Mouse (Mus musculus) stomach, embryonic 15.5 days (tissue): ENCODE results near the gene Rufy3. TPM values are rescaled to one million over a fixed set of nuclear protein-coding genes. Genes with fewer than 3 reads are reported as not detected.

ENCODE experiments used
- ATAC-seq: fragments of 200-750 bp; cut with Nextera tagmentation; 2 replicates; pipeline ENCODE4 v1.8.0; 2017; ENCODE audit warnings: low read depth, moderate number of reproducible peaks, moderate TSS enrichment; ENCODE audit not compliant: insufficient read depth, low FRiP score
- H3K27ac ChIP-seq: fragments of 300-500 bp; sonication (generic); 2 replicates; pipeline ENCODE4 v1.5.1; 2015; ENCODE audit warnings: mild to moderate bottlenecking, inconsistent platforms
- H3K27me3 ChIP-seq: fragments of 300-500 bp; sonication (generic); replicated peaks from 2 replicates; pipeline ENCODE4 v1.6.1; 2015; ENCODE audit warnings: inconsistent platforms
- H3K36me3 ChIP-seq: fragments of 300-500 bp; sonication (generic); 2 replicates; pipeline ENCODE4 v1.6.1; 2015; ENCODE audit warnings: inconsistent platforms
- H3K4me1 ChIP-seq: fragments of 300-500 bp; sonication (generic); 2 replicates; pipeline ENCODE4 v1.6.1; 2015; ENCODE audit warnings: inconsistent platforms
- H3K4me2 ChIP-seq: fragments of 300-500 bp; sonication (generic); 2 replicates; pipeline ENCODE4 v1.6.1; 2015; ENCODE audit warnings: mild to moderate bottlenecking, inconsistent platforms
- H3K4me3 ChIP-seq: fragments of 300-500 bp; sonication (generic); replicated peaks from 2 replicates; pipeline ENCODE4 v1.5.1; 2015; ENCODE audit warnings: inconsistent platforms
- H3K9ac ChIP-seq: fragments of 300-500 bp; sonication (generic); 2 replicates; pipeline ENCODE4 v1.6.1; 2015; ENCODE audit warnings: inconsistent platforms
- H3K9me3 ChIP-seq: fragments of 300-500 bp; sonication (generic); 2 replicates; pipeline ENCODE4 v1.6.1; 2016; ENCODE audit warnings: inconsistent platforms
- WGBS: fragments of 180-500 bp; shearing (Covaris S2); methylation state at CpG from one replicate; pipeline ENCODE4 v1.1.7; 2015; 5-methylcytosine and 5-hydroxymethylcytosine counted together
- polyA plus RNA-seq: library from polyadenylated mRNA; unstranded; fragments of >200 nt; fragmentation: Nextera tagmentation; extraction: Ambion mirVana; gene quantifications from 2 replicates; pipeline ENCODE4 v1.2.1, GENCODE M21; 2015

Gene Rufy3
- polyA plus RNA-seq, 1 experiment from 2014 or later = 16.8 TPM

- no peak overlapping the region for H3K27ac ChIP-seq
- H3K27me3 ChIP-seq = no peaks in the 10 kb centered on the region
- H3K9ac ChIP-seq = no peak overlapping the region
- H3K4me3 ChIP-seq = no peak overlapping the region
- H3K4me1 ChIP-seq = no peaks in the 10 kb centered on the region
- WGBS = 87% methylated on average over 9 of the region's 9 CpGs
- peaks cover 15% of the 10 kb centered on the region; the same call in 1 of the 2 replicates for H3K36me3 ChIP-seq
- ATAC-seq = no peak
- H3K9me3 ChIP-seq = no peaks in the 10 kb centered on the region
- no peak overlapping the region for H3K4me2 ChIP-seq
Observed at GRCm38 (mm10) chr5:88643491-88643890, 78.7 kb downstream of the Rufy3 start.

- WGBS = 93% methylated on average over 2 of the region's 2 CpGs
- Histone ChIP-seq H3K4me2 (no peak overlapping the region), H3K27me3 (no peaks in the 10 kb centered on the region), H3K9me3 (no peaks in the 10 kb centered on the region), H3K27ac (no peak overlapping the region), H3K36me3 (peaks cover 22% of the 10 kb centered on the region; the same call in 1 of the 2 replicates), H3K4me3 (no peak overlapping the region), H3K9ac (no peak overlapping the region), H3K4me1 (no peaks in the 10 kb centered on the region)
- ATAC-seq = no peak
Observed at GRCm38 (mm10) chr5:88644901-88645300, 80.1 kb downstream of the Rufy3 start.

DNA sequence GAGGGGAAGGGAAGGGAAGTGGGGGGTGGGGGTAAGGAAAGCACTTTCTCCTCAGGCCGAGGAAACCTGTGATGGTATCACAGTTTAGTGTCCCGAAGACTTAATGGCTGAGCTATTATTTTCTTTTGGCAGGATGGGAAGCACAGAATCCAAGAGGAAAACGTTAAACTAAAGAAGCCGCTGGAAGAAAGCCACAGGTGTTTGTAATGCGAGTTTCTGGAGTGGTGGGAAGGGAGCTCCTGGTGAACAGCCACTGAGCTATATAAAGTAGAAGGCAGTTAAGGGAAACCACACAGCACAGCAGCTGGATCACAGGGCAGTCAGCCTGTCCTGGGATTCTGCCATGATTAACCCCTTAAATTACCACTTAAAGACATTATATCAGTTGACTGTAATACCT, 80.6 kb downstream of the Rufy3 start:
- Histone ChIP-seq H3K9ac (no peak overlapping the region), H3K4me2 (no peak overlapping the region), H3K9me3 (no peaks in the 10 kb centered on the region), H3K4me1 (no peaks in the 10 kb centered on the region), H3K27ac (no peak overlapping the region), H3K4me3 (no peak overlapping the region), H3K27me3 (no peaks in the 10 kb centered on the region), H3K36me3 (peaks cover 25% of the 10 kb centered on the region; the same call in 1 of the 2 replicates)
- WGBS = 67% methylated on average over 5 of the region's 5 CpGs
- ATAC-seq = no peak

DNA sequence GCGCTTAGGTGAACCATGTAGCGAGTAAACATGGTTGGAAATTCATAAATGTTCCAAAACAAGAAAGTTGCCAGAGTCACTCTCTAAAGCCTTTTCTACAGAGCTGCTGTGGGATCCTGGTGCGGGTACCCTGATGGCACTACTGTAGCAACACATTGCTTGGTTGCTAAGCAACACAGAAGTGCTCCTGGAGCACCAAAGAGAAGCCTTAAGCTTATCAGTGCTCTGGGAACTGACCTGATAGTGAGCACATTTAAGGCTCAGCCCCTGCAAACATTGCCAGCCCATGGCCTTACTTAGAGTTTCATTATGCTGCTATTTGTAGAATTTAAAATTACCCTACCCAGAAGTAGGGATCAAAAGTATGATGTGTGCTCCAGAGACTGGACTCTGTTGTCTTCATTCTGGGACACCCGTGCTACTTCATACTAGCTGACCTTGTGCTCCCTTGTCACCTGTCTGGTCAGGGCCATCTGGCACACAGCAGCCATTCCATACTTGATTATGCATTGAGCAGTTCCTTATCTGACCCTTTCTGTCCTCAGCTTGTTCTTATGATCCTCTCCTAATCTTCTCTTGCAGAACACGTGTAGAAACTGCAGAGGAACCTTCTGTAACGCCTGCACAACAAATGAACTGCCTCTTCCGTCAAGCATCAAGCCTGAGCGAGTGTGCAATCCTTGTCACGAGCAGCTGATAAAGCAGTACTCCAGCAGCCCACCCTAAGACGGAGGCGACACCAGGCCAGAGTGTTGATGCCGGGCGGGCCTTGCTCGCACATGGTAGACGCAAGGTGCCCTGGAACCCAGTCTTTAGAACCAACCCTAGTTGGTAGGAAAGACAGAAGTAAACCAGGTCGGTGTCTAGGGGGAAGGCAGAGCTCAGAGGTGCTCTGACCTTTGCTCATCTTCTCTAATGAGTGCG, 84.7 kb downstream of the Rufy3 start:
- Histone ChIP-seq H3K4me2 (no peak overlapping the region), H3K27ac (no peak overlapping the region), H3K9me3 (no peaks in the 10 kb centered on the region), H3K9ac (no peak overlapping the region), H3K36me3 (0 out of 2 replicates have a peak, but pooled peaks cover 22% of the 10 kb centered on the region), H3K4me1 (no peaks in the 10 kb centered on the region), H3K4me3 (no peak overlapping the region), H3K27me3 (no peaks in the 10 kb centered on the region)
- peak; percentile 50; the same call in 1 of the 2 replicates for ATAC-seq
- WGBS = 71% methylated on average over 17 of the region's 17 CpGs

DNA sequence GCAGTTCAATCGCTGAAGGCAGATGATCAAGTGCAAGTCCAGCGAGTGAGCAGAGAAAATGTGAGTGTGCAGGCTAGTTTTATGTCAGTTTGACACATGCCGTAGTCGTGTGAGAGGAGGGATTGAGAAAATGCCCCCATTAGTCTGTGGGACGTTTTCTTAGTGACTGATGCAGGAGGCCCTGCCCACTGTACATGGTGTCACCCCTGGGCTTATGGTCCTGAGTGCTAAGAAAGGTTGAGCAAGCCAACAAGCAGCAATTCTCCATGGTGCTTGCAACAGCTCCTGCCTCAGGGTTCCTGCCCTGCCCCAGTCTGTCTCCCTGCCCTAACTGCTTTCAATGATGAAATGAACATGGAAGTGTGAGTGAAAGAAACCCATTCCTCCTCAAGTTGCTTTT, 87.7 kb downstream of the Rufy3 start:
- Histone ChIP-seq H3K27me3 (no peaks in the 10 kb centered on the region), H3K36me3 (0 out of 2 replicates have a peak, but pooled peaks cover 14% of the 10 kb centered on the region), H3K9ac (no peak overlapping the region), H3K4me2 (no peak overlapping the region), H3K9me3 (no peaks in the 10 kb centered on the region), H3K4me3 (no peak overlapping the region), H3K4me1 (no peaks in the 10 kb centered on the region), H3K27ac (no peak overlapping the region)
- 73% methylated on average over 5 of the region's 5 CpGs for WGBS
- no peak for ATAC-seq

DNA sequence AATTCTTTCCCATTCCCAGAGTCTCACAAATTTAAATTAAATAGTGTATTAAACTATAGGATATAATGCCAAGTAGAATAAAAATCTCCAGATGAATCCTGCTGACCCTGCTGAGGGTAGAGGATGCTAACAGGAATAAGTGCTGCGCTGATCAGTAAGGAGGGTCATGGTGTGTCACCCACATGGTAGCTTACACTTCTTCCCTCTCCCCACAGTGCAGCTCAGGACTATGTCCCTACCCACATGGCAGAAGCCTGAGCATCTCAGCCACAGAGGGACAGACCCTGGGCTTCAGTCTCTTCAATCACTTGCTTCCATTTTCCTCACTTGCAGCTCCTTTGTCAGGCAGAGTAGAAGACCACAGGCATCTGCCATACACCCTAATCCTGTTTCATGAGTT, 93.0 kb downstream of the Rufy3 start:
- H3K4me1 ChIP-seq = no peaks in the 10 kb centered on the region
- no peak overlapping the region for H3K4me3 ChIP-seq
- no peaks in the 10 kb centered on the region for H3K27me3 ChIP-seq
- H3K9me3 ChIP-seq = no peaks in the 10 kb centered on the region
- H3K27ac ChIP-seq = no peak overlapping the region
- ATAC-seq = no peak
- H3K36me3 ChIP-seq = peaks cover 21% of the 10 kb centered on the region
- WGBS = 97% methylated on average over 1 of the region's 1 CpGs
- no peak overlapping the region for H3K9ac ChIP-seq
- no peak overlapping the region for H3K4me2 ChIP-seq

DNA sequence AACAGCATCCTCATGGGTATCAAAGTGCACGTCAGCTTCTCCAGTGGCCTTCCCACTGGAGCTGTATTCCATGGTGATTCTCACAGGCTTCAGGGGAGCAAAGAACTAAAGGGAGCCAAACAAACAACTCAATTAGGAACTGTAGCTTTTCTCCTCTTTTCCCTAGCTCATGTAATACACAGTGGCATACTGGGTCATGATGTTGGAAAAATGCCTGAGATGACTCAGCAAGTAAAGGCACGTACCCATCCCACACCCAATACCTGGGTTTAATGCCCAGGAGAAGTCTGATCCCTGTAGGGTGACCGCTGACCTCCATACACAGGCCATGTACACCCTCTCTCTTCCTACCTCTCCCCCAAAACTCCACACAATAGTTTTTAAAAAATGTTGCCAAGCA, 98.3 kb downstream of the Rufy3 start:
- no peak overlapping the region for H3K9ac ChIP-seq
- no peaks in the 10 kb centered on the region for H3K4me1 ChIP-seq
- H3K36me3 ChIP-seq = peaks cover 46% of the 10 kb centered on the region
- ATAC-seq = no peak
- H3K4me2 ChIP-seq = no peak overlapping the region
- no peaks in the 10 kb centered on the region for H3K27me3 ChIP-seq
- no peak overlapping the region for H3K4me3 ChIP-seq
- 94% methylated on average over 3 of the region's 3 CpGs for WGBS
- no peaks in the 10 kb centered on the region for H3K9me3 ChIP-seq
- H3K27ac ChIP-seq = no peak overlapping the region

GRCm38 (mm10) chr5:88663875-88664274, 99.0 kb downstream of the Rufy3 start:
- peaks cover 46% of the 10 kb centered on the region for H3K36me3 ChIP-seq
- no peaks in the 10 kb centered on the region for H3K4me1 ChIP-seq
- H3K27me3 ChIP-seq = no peaks in the 10 kb centered on the region
- no peak overlapping the region for H3K27ac ChIP-seq
- ATAC-seq = no peak
- H3K9ac ChIP-seq = no peak overlapping the region
- WGBS = 87% methylated on average over 5 of the region's 5 CpGs
- H3K9me3 ChIP-seq = no peaks in the 10 kb centered on the region
- H3K4me3 ChIP-seq = no peak overlapping the region
- no peak overlapping the region for H3K4me2 ChIP-seq

GRCm38 (mm10) chr5:88674703-88675442, 110.0 kb downstream of the Rufy3 start:
- Histone ChIP-seq H3K4me3 (peak overlapping the region; percentile 95), H3K36me3 (peaks cover 5% of the 10 kb centered on the region; the same call in 1 of the 2 replicates), H3K4me1 (peaks cover 12% of the 10 kb centered on the region; the same call in 1 of the 2 replicates), H3K4me2 (peak overlapping the region; percentile 67), H3K9ac (peak overlapping the region; percentile 76), H3K9me3 (no peaks in the 10 kb centered on the region), H3K27ac (peak overlapping the region; percentile 97), H3K27me3 (no peaks in the 10 kb centered on the region)
- under 1% methylated on average over 26 of the region's 47 CpGs for WGBS
- no peak; the same call in 1 of the 2 replicates for ATAC-seq

DNA sequence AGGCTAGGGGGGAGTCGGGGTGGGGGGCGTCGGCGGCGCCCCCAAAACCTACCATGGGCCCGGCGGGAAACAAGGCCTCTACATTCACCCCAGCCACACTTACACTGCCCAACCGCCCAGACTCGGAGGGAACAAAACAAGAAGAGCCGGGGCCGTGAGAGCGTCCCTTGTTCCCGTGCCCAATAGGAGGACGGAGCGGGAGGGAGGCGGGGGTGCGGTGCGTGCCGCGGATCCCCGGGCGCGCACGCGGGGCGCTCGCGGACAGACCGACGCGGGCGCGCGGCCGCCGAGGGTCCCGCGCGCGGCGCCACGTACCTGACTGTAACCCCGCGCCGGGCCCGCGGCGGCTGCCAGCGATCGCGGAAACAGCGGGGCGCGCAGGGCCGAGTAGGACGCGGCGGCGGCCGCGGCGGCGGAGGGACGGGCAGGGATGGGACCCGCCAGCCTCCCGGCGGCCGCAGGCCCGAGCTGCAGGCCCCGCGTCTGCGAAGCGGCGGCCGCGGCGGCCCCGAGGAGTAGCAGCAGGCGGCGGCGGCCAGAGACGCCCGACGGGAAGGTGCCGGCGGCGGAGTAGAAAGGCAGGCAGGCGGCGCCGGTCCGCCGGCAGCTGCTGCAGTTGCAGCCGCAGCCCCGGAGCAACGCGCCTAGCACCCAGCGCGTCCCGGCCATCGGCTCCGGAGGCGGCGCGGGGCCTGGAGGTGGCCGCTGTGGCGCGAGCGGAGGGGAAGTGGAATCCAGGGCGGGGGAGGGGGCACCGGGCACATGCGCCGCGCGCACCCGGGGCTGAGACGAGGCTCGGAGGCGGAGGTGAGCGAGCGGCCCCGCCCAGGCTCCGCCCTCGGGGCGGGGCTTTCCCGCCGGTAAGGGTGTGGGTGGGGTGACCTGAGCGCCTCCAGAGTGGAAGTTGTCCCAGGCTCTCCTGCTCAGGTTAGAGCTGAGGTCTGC, 110.9 kb downstream of the Rufy3 start, which contains the start of gene Grsf1:
Gene Grsf1, minus strand, starts transcription at position 729 of the 945 bp plus-strand sequence.
- under 1% methylated on average over 118 of the region's 127 CpGs for WGBS
- Histone ChIP-seq H3K27me3 (no peaks in the 10 kb centered on the region), H3K27ac (peak within 1 kb of the TSS; percentile 97), H3K4me1 (peaks cover 12% of the 10 kb centered on the region; the same call in 1 of the 2 replicates), H3K36me3 (peaks cover 5% of the 10 kb centered on the region; the same call in 1 of the 2 replicates), H3K9ac (peak within 1 kb of the TSS; percentile 76), H3K9me3 (no peaks in the 10 kb centered on the region), H3K4me2 (peak within 1 kb of the TSS; percentile 67), H3K4me3 (peak within 1 kb of the TSS; percentile 95)
- ATAC-seq = peak; percentile 95

GRCm38 (mm10) chr5:88678929-88679328, 114.1 kb downstream of the Rufy3 start:
- ATAC-seq = no peak
- Histone ChIP-seq H3K36me3 (no peaks in the 10 kb centered on the region), H3K4me2 (peak overlapping the region; percentile 19; the same call in 1 of the 2 replicates), H3K4me1 (peaks cover 6% of the 10 kb centered on the region; the same call in 1 of the 2 replicates), H3K4me3 (no peak overlapping the region), H3K9me3 (no peaks in the 10 kb centered on the region), H3K27me3 (no peaks in the 10 kb centered on the region), H3K27ac (peak overlapping the region; percentile 26; the same call in 1 of the 2 replicates), H3K9ac (no peak overlapping the region)
- 34% methylated on average over 7 of the region's 7 CpGs for WGBS
